Mouse (Mus musculus) kidney, embryonic 16.5 days (tissue): Measurements from ENCODE around the gene Rnf44. TPM values are rescaled to one million over a fixed set of nuclear protein-coding genes. Genes with fewer than 3 reads are reported as not detected.
A peak's percentile ranks its signal among the peaks of the same experiment; 100 is the strongest.

Experiments
- ATAC-seq: fragments of 200-750 bp; cut with Nextera tagmentation; 2 replicates; pipeline ENCODE4 v1.8.0; 2017; ENCODE audit warnings: moderate TSS enrichment; ENCODE audit not compliant: low FRiP score, low TSS enrichment
- H3K27ac ChIP-seq: fragments of 300-500 bp; sonication (generic); 2 replicates; pipeline ENCODE4 v1.5.1; 2014; ENCODE audit warnings: low read length
- H3K27me3 ChIP-seq: fragments of 300-500 bp; sonication (generic); 2 replicates; pipeline ENCODE4 v1.6.1; 2014; ENCODE audit warnings: low read length, control low read depth, mixed read lengths; ENCODE audit not compliant: insufficient read depth
- H3K36me3 ChIP-seq: fragments of 300-500 bp; sonication (generic); 2 replicates; pipeline ENCODE4 v1.6.1; 2014; ENCODE audit warnings: low read length, control low read depth, mixed read lengths; ENCODE audit not compliant: insufficient read depth
- H3K4me1 ChIP-seq: fragments of 300-500 bp; sonication (generic); 2 replicates; pipeline ENCODE4 v1.6.1; 2014; ENCODE audit warnings: low read length, control low read depth, mixed read lengths; ENCODE audit not compliant: insufficient read depth
- H3K4me2 ChIP-seq: fragments of 300-500 bp; sonication (generic); replicated peaks from 2 replicates; pipeline ENCODE4 v1.6.1; 2014; ENCODE audit warnings: low read depth, low read length
- H3K4me3 ChIP-seq: fragments of 300-500 bp; sonication (generic); 2 replicates; pipeline ENCODE4 v1.5.1; 2014; ENCODE audit warnings: mild to moderate bottlenecking, low read length
- H3K9ac ChIP-seq: fragments of 300-500 bp; sonication (generic); replicated peaks from 2 replicates; pipeline ENCODE4 v1.6.1; 2014; ENCODE audit warnings: low read length
- H3K9me3 ChIP-seq: fragments of 300-500 bp; sonication (generic); 2 replicates; pipeline ENCODE4 v1.6.1; 2016; ENCODE audit warnings: low read length, control low read depth
- WGBS: fragments of 180-500 bp; shearing (Covaris S2); extraction: QIAGEN DNeasy Blood & Tissue Kit; methylation state at CpG from one replicate; pipeline ENCODE4 v1.1.7; 2014; 5-methylcytosine and 5-hydroxymethylcytosine counted together
- polyA plus RNA-seq: library from polyadenylated mRNA; unstranded; fragments of >200 nt; fragmentation: Nextera tagmentation; extraction: Ambion mirVana; gene quantifications from 2 replicates; pipeline ENCODE4 v1.2.1, GENCODE M21; 2015

The Rnf44 gene
- polyA plus RNA-seq, 1 experiment from 2014 or later = 71.3 TPM

- ATAC-seq = no peak
- no peak overlapping the region for H3K9ac ChIP-seq
- no peaks in the 10 kb centered on the region for H3K9me3 ChIP-seq
- peaks cover 10% of the 10 kb centered on the region for H3K4me1 ChIP-seq
- no peaks in the 10 kb centered on the region for H3K27me3 ChIP-seq
- no peak overlapping the region for H3K4me2 ChIP-seq
- H3K36me3 ChIP-seq = no peaks in the 10 kb centered on the region
- H3K27ac ChIP-seq = no peak overlapping the region
- WGBS = 40% methylated on average over 6 of the region's 6 CpGs
- H3K4me3 ChIP-seq = no peak overlapping the region
These were observed 11.2 kb upstream of the Rnf44 start for GRCm38 (mm10) chr13:54704890-54705289.

DNA sequence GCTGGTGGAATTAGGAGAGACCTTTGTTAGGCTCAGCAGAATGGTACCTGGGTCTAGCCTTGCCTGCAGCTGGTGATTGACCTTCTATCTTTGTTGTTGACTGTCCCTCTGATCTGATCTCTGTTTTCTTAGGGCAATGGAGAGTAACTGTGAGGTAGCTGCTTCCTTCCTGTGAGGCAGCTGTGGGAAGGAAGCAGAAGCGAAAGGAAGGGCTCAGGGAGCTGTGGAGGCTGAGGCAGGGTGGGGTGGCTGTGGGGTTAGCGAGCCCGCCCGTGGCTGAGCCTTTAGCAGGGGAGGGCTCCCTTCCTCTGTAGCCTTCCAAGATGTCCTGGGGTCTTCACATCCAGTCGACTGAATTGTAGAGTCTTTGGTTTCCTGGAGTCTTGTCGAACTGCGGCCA lies 8.8 kb upstream of the Rnf44 start:
- no peaks in the 10 kb centered on the region for H3K36me3 ChIP-seq
- no peak overlapping the region for H3K9ac ChIP-seq
- no peaks in the 10 kb centered on the region for H3K9me3 ChIP-seq
- no peak overlapping the region for H3K4me3 ChIP-seq
- peaks cover 10% of the 10 kb centered on the region for H3K4me1 ChIP-seq
- no peak for ATAC-seq
- H3K4me2 ChIP-seq = no peak overlapping the region
- 73% methylated on average over 7 of the region's 7 CpGs for WGBS
- no peak overlapping the region for H3K27ac ChIP-seq
- no peaks in the 10 kb centered on the region for H3K27me3 ChIP-seq

GRCm38 (mm10) chr13:54701243-54701642 lies 7.5 kb upstream of the Rnf44 start, which contains the start of gene Cdhr2:
Gene Cdhr2, plus strand, starts transcription at chr13:54701461.
- Histone ChIP-seq H3K36me3 (no peaks in the 10 kb centered on the region), H3K9ac (peak within 1 kb of the TSS; percentile 35; the same call in 1 of the 2 replicates), H3K27me3 (no peaks in the 10 kb centered on the region), H3K4me2 (peak within 1 kb of the TSS; percentile 34), H3K27ac (peak within 1 kb of the TSS; percentile 39), H3K4me3 (peak within 1 kb of the TSS; percentile 10; the same call in 1 of the 2 replicates), H3K9me3 (no peaks in the 10 kb centered on the region), H3K4me1 (peaks cover 10% of the 10 kb centered on the region)
- WGBS = 42% methylated on average over 5 of the region's 5 CpGs
- ATAC-seq = peak; percentile 89

DNA sequence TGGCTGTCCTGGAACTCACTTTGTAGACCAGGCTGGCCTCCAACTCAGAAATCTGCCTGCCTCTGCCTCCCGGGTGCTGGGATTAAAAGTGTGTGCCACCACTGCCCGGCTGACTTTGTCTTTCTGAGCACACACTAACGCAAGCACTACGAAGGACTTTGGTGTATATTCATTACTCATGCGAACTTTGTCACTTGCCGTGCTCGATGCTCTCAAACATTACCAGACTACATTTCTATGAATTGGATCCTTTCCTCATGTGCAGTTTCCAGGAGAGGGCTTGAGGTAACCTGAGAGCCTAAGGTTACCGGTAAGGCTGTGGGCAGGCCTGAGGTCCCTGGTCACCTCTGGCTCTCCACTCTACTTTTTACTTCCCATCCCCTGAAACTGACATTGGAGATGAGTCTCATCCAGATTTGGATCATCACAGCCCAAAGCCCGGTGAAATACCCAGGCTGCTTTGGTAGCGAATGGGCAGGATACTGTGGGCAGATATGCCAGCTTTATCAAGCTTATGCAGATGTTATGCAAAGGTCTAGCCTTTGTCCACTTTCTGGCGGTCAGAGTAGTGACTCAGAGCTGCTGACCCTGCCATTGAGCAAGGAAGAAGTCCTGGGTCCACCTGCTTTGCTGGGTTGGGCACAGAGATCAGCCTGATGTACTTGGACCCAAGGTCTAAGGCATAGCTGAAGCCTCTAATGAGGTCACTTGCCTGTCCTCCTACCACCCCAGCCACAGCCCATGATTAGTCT lies 1.9 kb upstream of the Rnf44 start:
- Histone ChIP-seq H3K9ac (no peak overlapping the region), H3K27me3 (no peaks in the 10 kb centered on the region), H3K9me3 (no peaks in the 10 kb centered on the region), H3K4me2 (no peak overlapping the region), H3K36me3 (no peaks in the 10 kb centered on the region), H3K27ac (no peak overlapping the region), H3K4me3 (no peak overlapping the region), H3K4me1 (peaks cover 19% of the 10 kb centered on the region)
- no peak for ATAC-seq
- 88% methylated on average over 11 of the region's 11 CpGs for WGBS

GRCm38 (mm10) chr13:54694348-54695060 lies 797 bp upstream of the Rnf44 start:
- WGBS = 16% methylated on average over 26 of the region's 26 CpGs
- no peaks in the 10 kb centered on the region for H3K27me3 ChIP-seq
- H3K27ac ChIP-seq = peak overlapping the region; percentile 98
- H3K4me1 ChIP-seq = peaks cover 19% of the 10 kb centered on the region
- peak overlapping the region; percentile 71 for H3K4me3 ChIP-seq
- peak; percentile 84 for ATAC-seq
- no peaks in the 10 kb centered on the region for H3K36me3 ChIP-seq
- peak overlapping the region; percentile 79 for H3K9ac ChIP-seq
- peak overlapping the region; percentile 59 for H3K4me2 ChIP-seq
- H3K9me3 ChIP-seq = no peaks in the 10 kb centered on the region

GRCm38 (mm10) chr13:54692711-54693557 lies 773 bp downstream of the Rnf44 start:
- WGBS = 12% methylated on average over 21 of the region's 21 CpGs

DNA sequence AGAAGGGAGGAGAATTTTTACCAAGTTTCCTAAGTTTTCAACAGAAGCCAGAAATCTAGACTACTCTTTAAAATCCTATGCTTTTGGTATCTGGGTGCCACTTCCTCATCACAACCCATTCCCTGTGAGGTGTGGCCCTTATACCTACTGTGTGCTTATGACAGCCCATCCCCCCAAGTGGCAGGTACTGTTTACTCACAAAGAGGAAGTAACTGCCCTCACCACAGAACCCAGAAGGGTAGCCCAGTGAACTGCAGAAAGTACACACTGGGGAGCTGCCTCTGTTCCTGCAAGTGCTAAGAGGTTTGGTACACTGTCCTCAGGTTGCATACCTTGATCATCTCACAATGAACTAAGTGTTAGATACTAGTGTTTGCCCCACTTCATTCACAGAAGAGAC lies 2.0 kb downstream of the Rnf44 start:
- H3K4me2 ChIP-seq = peak overlapping the region; percentile 71
- no peak overlapping the region for H3K9ac ChIP-seq
- H3K36me3 ChIP-seq = no peaks in the 10 kb centered on the region

More at GRCm38 (mm10) chr13:54692711-54693557, 773 bp downstream of the Rnf44 start:
- peak overlapping the region; percentile 87 for H3K27ac ChIP-seq
- H3K4me3 ChIP-seq = peak overlapping the region; percentile 71
- ATAC-seq = no peak
- no peaks in the 10 kb centered on the region for H3K9me3 ChIP-seq
- H3K4me2 ChIP-seq = peak overlapping the region; percentile 71
- no peaks in the 10 kb centered on the region for H3K27me3 ChIP-seq
- no peaks in the 10 kb centered on the region for H3K36me3 ChIP-seq
- H3K9ac ChIP-seq = peak overlapping the region; percentile 90
- H3K4me1 ChIP-seq = peaks cover 25% of the 10 kb centered on the region

DNA sequence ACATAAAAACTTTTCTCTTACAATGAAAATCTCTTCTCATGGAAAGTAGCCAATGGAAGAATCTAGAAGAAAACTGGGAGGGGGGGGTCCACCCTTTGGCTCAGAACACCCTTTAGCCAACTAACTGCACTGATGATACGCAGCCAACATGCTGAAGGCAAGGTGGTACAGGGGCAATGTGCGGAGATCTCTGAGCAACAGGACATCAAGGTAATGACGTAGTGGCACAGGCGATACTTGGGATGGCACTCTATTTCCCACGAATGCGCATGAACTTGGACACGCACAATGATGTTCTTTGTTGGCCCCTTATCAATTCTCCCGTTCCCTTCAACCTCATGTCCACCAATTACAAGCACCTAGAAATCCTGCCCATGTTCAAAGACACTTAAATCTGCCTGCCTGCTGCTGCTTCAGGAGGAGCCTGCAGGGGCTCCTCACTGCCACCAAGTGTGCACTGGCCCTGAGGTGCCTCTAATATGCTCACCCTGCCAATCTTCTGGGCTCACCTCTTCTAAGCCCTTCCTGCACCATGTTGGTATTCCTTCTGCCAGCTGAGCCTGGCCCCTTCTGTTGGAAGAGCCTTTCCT lies 3.5 kb downstream of the Rnf44 start:
- WGBS = 92% methylated on average over 8 of the region's 8 CpGs
- H3K4me3 ChIP-seq = no peak overlapping the region
- no peaks in the 10 kb centered on the region for H3K9me3 ChIP-seq
- H3K36me3 ChIP-seq = no peaks in the 10 kb centered on the region
- no peak overlapping the region for H3K9ac ChIP-seq
- ATAC-seq = no peak
- H3K27ac ChIP-seq = no peak overlapping the region
- H3K4me2 ChIP-seq = no peak overlapping the region
- no peaks in the 10 kb centered on the region for H3K27me3 ChIP-seq
- peaks cover 38% of the 10 kb centered on the region for H3K4me1 ChIP-seq

More for the DNA sequence above, 2.0 kb downstream of the Rnf44 start:
- no peak for ATAC-seq
- Histone ChIP-seq H3K9me3 (no peaks in the 10 kb centered on the region), H3K4me1 (peaks cover 25% of the 10 kb centered on the region), H3K27me3 (no peaks in the 10 kb centered on the region), H3K27ac (no peak overlapping the region), H3K4me3 (peak overlapping the region; percentile 71; the same call in 1 of the 2 replicates)
